Mouse (Mus musculus) intestine, postnatal 0 days (tissue): Measurements from ENCODE around the gene Erg. TPM values are rescaled to one million over a fixed set of nuclear protein-coding genes. Genes with fewer than 3 reads are reported as not detected.

ENCODE experiments used
- ATAC-seq: fragments of 200-750 bp; cut with Nextera tagmentation; 2 replicates; pipeline ENCODE4 v1.8.0; 2017; ENCODE audit warnings: mild to moderate bottlenecking, moderate TSS enrichment, moderate library complexity
- H3K27ac ChIP-seq: fragments of 300-500 bp; sonication (generic); 2 replicates; pipeline ENCODE4 v1.5.1; 2014; ENCODE audit warnings: mild to moderate bottlenecking, low read depth, low read length, moderate library complexity
- H3K27me3 ChIP-seq: fragments of 300-500 bp; sonication (generic); replicated peaks from 2 replicates; pipeline ENCODE4 v1.6.1; 2014; ENCODE audit warnings: low read length, mixed read lengths; ENCODE audit not compliant: control insufficient read depth, insufficient read depth
- H3K36me3 ChIP-seq: fragments of 300-500 bp; sonication (generic); 2 replicates; pipeline ENCODE4 v1.6.1; 2014; ENCODE audit warnings: mild to moderate bottlenecking, moderate library complexity; ENCODE audit not compliant: control insufficient read depth, insufficient read depth
- H3K4me1 ChIP-seq: fragments of 300-500 bp; sonication (generic); replicated peaks from 2 replicates; pipeline ENCODE4 v1.6.1; 2014; ENCODE audit warnings: antibody characterized with exemption, low read length, mixed read lengths; ENCODE audit not compliant: control insufficient read depth, insufficient read depth
- H3K4me2 ChIP-seq: fragments of 300-500 bp; sonication (generic); replicated peaks from 2 replicates; pipeline ENCODE4 v1.6.1; 2014; ENCODE audit warnings: low read depth, mild to moderate bottlenecking, moderate library complexity
- H3K4me3 ChIP-seq: fragments of 300-500 bp; sonication (generic); 2 replicates; pipeline ENCODE4 v1.5.1; 2014; ENCODE audit warnings: low read depth, low read length
- H3K9ac ChIP-seq: fragments of 300-500 bp; sonication (generic); 2 replicates; pipeline ENCODE4 v1.6.1; 2014; ENCODE audit warnings: mild to moderate bottlenecking, low read depth, low read length
- H3K9me3 ChIP-seq: fragments of 300-500 bp; sonication (generic); 2 replicates; pipeline ENCODE4 v1.6.1; 2016; ENCODE audit warnings: mixed run types; ENCODE audit not compliant: control insufficient read depth
- CTCF ChIP-seq: sonication (generic); IDR thresholded peaks from 2 replicates; pipeline ENCODE4 v1.5.1; 2016; ENCODE audit warnings: low read depth, mild to moderate bottlenecking, control low read depth, antibody characterized with exemption, moderate library complexity
- WGBS: fragments of 180-500 bp; shearing (Covaris S2); extraction: QIAGEN DNeasy Blood & Tissue Kit; methylation state at CpG from one replicate; pipeline ENCODE4 v1.1.7; 2014; 5-methylcytosine and 5-hydroxymethylcytosine counted together
- polyA plus RNA-seq: library from polyadenylated mRNA; unstranded; fragments of >200 nt; fragmentation: Nextera tagmentation; extraction: Ambion mirVana; gene quantifications from 2 replicates; pipeline ENCODE4 v1.2.1, GENCODE M21; 2015

Gene Erg
- polyA plus RNA-seq, 1 experiment from 2014 or later, result 2.0 TPM

DNA sequence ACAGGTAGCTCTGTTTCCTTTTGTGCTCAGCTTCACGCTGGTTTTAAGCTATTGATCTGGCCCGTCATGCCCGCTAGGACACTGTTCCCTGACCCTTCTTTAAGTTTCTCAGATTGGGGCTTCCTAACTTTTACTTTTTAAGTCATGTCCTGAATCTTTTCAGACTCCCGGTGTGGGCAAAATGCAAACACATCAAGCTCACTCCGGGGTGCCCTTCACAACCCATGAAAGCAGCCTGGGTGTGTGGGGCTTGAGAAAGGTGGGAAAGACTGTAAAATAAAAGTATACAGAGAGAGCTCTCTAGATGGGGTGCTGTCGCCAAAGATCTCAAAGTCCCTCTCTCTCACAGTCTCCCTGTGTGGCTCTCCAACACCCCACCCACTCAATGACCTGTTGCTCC lies 31.3 kb upstream of the Erg start:
- Histone ChIP-seq H3K27ac (no peak overlapping the region), H3K4me3 (no peak overlapping the region), H3K27me3 (no peaks in the 10 kb centered on the region), H3K4me1 (no peaks in the 10 kb centered on the region), H3K4me2 (no peak overlapping the region), H3K9me3 (no peaks in the 10 kb centered on the region), H3K36me3 (no peaks in the 10 kb centered on the region), H3K9ac (no peak overlapping the region)
- no peak for TF ChIP-seq CTCF
- 27% methylated on average over 6 of the region's 6 CpGs for WGBS
- ATAC-seq, result no peak

DNA sequence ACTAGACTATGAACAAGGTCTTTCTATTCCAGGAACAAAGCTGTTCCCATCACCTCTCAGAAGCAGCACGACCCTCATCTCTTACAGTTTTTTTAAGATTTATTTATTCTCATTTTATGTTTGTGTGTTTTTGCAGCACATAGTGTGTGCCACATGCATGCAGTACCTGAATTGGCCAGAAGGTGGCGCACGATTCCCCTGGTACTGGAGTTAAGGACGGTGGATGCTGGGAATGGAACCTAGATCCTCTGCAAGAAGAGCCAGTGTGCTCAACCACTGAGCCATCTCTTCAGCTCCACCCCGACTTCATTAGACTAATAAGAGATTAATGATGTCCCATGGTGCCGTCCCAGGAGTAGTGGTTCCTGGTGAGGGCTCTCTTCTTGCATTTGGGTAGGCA lies 29.2 kb upstream of the Erg start:
- Histone ChIP-seq H3K4me1 (no peaks in the 10 kb centered on the region), H3K27ac (no peak overlapping the region), H3K9me3 (no peaks in the 10 kb centered on the region), H3K4me2 (no peak overlapping the region), H3K27me3 (no peaks in the 10 kb centered on the region), H3K9ac (no peak overlapping the region), H3K36me3 (no peaks in the 10 kb centered on the region), H3K4me3 (no peak overlapping the region)
- 35% methylated on average over 6 of the region's 6 CpGs for WGBS
- TF ChIP-seq CTCF, result peak; percentile 78
- no peak for ATAC-seq

DNA sequence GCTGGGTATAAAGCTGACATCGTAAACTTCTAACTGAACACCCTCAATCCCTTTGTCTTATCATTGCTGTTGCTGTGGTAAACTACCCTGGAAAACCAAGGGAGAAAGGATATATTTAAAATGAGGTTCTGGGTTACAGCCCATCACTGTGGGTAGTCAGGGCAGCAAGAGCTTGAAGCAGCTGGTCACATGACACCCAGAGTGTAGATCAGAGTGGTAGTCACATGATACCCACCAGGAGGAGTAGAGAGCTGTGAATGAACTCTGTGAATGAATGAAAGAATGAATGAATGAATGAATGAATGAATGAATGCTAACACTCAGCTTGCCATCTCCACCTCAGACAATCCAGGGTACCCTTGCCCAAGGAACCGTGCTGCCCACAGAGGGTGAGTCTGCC lies 28.1 kb upstream of the Erg start:
- H3K9ac ChIP-seq, result no peak overlapping the region
- H3K27ac ChIP-seq, result no peak overlapping the region
- no peaks in the 10 kb centered on the region for H3K27me3 ChIP-seq
- no peak overlapping the region for H3K4me3 ChIP-seq
- H3K9me3 ChIP-seq, result no peaks in the 10 kb centered on the region
- no peaks in the 10 kb centered on the region for H3K4me1 ChIP-seq
- H3K4me2 ChIP-seq, result no peak overlapping the region
- TF ChIP-seq CTCF, result 0 out of 2 replicates have a peak, but pooled peaks have one; percentile 28
- 93% methylated on average over 2 of the region's 2 CpGs for WGBS
- ATAC-seq, result no peak
- no peaks in the 10 kb centered on the region for H3K36me3 ChIP-seq

DNA sequence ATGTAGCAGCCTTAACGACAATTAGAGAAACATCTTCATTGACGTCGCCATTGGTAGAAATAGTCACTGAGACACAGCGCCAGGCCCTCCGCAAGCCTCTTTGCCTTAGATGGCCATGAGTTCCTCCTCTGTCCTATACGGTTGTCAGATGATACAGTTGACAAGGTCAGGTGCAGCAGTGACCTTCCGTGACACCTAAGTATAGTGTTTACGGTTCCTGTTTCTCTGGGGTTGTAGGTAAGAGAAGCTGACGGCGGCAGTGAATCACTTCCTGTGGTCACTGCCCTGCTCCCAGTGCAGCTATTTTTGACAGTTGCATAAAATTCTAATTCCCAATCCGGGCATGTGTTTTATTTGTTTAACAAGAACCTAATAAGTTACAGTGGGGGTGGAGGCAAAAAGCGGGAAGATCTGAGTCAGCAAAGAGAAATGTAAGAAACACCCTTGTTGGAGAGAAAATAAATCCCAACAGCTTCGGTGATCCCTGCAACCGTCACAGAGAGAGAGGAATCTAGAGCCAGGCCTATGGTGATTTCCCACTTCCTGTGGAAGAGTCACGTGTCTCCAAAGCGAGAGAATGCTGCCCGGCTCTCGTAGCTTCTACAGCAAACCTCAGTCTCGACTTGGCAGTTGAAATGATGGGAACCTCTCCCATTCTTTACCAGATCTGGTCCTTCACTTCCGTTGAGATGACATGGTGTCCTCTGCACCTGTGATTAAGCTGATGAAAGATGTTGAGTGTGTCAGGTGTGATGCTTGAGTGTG lies 25.8 kb upstream of the Erg start:
- Histone ChIP-seq H3K27ac (no peak overlapping the region), H3K9me3 (no peaks in the 10 kb centered on the region), H3K36me3 (no peaks in the 10 kb centered on the region), H3K4me1 (no peaks in the 10 kb centered on the region), H3K4me2 (no peak overlapping the region), H3K4me3 (no peak overlapping the region), H3K27me3 (no peaks in the 10 kb centered on the region), H3K9ac (no peak overlapping the region)
- 75% methylated on average over 20 of the region's 20 CpGs for WGBS
- no peak for TF ChIP-seq CTCF
- ATAC-seq, result no peak

DNA sequence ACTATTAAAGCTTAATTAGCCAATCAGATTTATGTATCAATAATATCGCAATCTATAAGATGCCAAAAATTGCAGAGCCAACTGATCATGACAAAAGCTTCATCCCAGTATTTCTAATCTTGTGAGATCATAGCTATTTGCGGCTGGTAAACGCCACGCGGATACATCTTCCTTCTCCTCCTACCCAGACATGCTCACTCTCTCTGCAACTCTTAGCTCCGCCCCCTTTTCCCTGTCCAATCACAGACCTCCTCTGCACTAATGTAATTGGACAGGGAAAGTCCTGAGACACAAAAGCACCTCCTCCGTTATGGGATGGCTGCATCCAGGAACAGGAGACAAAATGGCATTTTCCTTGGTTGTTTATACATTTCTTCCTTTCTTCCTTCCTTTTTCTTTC lies 22.2 kb upstream of the Erg start:
- no peaks in the 10 kb centered on the region for H3K9me3 ChIP-seq
- no peaks in the 10 kb centered on the region for H3K4me1 ChIP-seq
- H3K36me3 ChIP-seq, result no peaks in the 10 kb centered on the region
- H3K9ac ChIP-seq, result no peak overlapping the region
- TF ChIP-seq CTCF, result no peak
- WGBS, result 69% methylated on average over 7 of the region's 7 CpGs
- no peak overlapping the region for H3K4me3 ChIP-seq
- ATAC-seq, result no peak
- H3K27ac ChIP-seq, result no peak overlapping the region
- H3K27me3 ChIP-seq, result no peaks in the 10 kb centered on the region
- no peak overlapping the region for H3K4me2 ChIP-seq

DNA sequence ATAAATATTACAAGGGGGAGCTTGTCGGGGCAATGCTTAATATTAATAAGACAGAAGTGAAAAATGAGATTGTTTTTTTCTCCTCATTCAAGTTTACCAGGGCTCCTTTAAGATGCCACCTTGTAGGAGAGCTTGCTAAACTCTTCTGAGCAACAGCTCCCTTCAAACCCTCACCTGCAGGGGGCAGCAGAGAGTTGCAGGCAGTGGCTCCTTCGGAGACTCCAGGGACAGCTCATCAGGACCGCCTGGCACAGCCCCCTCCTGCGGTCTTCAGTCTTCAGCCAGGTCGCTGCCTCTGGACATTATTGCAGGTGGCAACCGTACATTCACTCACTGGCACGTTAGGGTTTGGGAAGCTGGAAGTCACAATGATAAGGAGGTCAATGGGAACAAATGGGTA lies 18.9 kb upstream of the Erg start:
- ATAC-seq, result no peak
- Histone ChIP-seq H3K4me2 (no peak overlapping the region), H3K4me1 (no peaks in the 10 kb centered on the region), H3K27ac (no peak overlapping the region), H3K9me3 (no peaks in the 10 kb centered on the region), H3K4me3 (no peak overlapping the region), H3K9ac (no peak overlapping the region), H3K27me3 (no peaks in the 10 kb centered on the region), H3K36me3 (no peaks in the 10 kb centered on the region)
- TF ChIP-seq CTCF, result peak; percentile 90
- WGBS, result 24% methylated on average over 7 of the region's 7 CpGs
